Mouse (Mus musculus) forebrain, embryonic 16.5 days (tissue): Measurements from ENCODE around the gene Sbk1. TPM values are rescaled to one million over a fixed set of nuclear protein-coding genes. Genes with fewer than 3 reads are reported as not detected.

Experiments
- ATAC-seq: fragments of 200-750 bp; cut with Nextera tagmentation; 2 replicates; pipeline ENCODE4 v1.8.0; 2017; ENCODE audit warnings: mild to moderate bottlenecking, moderate library complexity
- H3K27ac ChIP-seq: fragments of 300-500 bp; sonication (generic); 2 replicates; pipeline ENCODE4 v1.5.1; 2014; ENCODE audit warnings: low read length, control low read depth
- H3K27me3 ChIP-seq: fragments of 300-500 bp; sonication (generic); replicated peaks from 2 replicates; pipeline ENCODE4 v1.6.1; 2014; ENCODE audit warnings: low read length; ENCODE audit not compliant: control insufficient read depth, insufficient read depth
- H3K36me3 ChIP-seq: fragments of 300-500 bp; sonication (generic); 2 replicates; pipeline ENCODE4 v1.6.1; 2014; ENCODE audit not compliant: control insufficient read depth, insufficient read depth
- H3K4me1 ChIP-seq: fragments of 300-500 bp; sonication (generic); replicated peaks from 2 replicates; pipeline ENCODE4 v1.6.1; 2014; ENCODE audit warnings: low read length; ENCODE audit not compliant: control insufficient read depth, insufficient read depth
- H3K4me2 ChIP-seq: fragments of 300-500 bp; sonication (generic); 2 replicates; pipeline ENCODE4 v1.6.1; 2014; ENCODE audit warnings: mild to moderate bottlenecking, low read length, control low read depth
- H3K4me3 ChIP-seq: fragments of 300-500 bp; sonication (generic); replicated peaks from 2 replicates; pipeline ENCODE4 v1.5.1; 2014; ENCODE audit warnings: mild to moderate bottlenecking, low read length, control low read depth
- H3K9ac ChIP-seq: fragments of 300-500 bp; sonication (generic); replicated peaks from 2 replicates; pipeline ENCODE4 v1.6.1; 2014; ENCODE audit warnings: low read depth, low read length, control low read depth
- H3K9me3 ChIP-seq: fragments of 300-500 bp; sonication (generic); 2 replicates; pipeline ENCODE4 v1.6.1; 2016; ENCODE audit warnings: low read length; ENCODE audit not compliant: control insufficient read depth
- WGBS: fragments of 180-500 bp; shearing (Covaris S2); extraction: QIAGEN DNeasy Blood & Tissue Kit; methylation state at CpG from one replicate; pipeline ENCODE4 v1.1.7; 2014; 5-methylcytosine and 5-hydroxymethylcytosine counted together
- polyA plus RNA-seq: library from polyadenylated mRNA; unstranded; fragments of >200 nt; fragmentation: Nextera tagmentation; extraction: Ambion mirVana; gene quantifications from 2 replicates; pipeline ENCODE4 v1.2.1, GENCODE M21; 2015

Gene Sbk1
- polyA plus RNA-seq, 1 experiment from 2014 or later = 295 TPM

GRCm38 (mm10) chr7:126339521-126339971, 67.1 kb downstream of the Sbk1 start:
- H3K9ac ChIP-seq = no peak overlapping the region
- H3K27ac ChIP-seq = no peak overlapping the region
- no peaks in the 10 kb centered on the region for H3K9me3 ChIP-seq
- no peaks in the 10 kb centered on the region for H3K36me3 ChIP-seq
- H3K4me2 ChIP-seq = no peak overlapping the region
- no peaks in the 10 kb centered on the region for H3K4me1 ChIP-seq
- H3K27me3 ChIP-seq = no peaks in the 10 kb centered on the region
- WGBS = 74% methylated on average over 8 of the region's 8 CpGs
- ATAC-seq = no peak
- H3K4me3 ChIP-seq = no peak overlapping the region

DNA sequence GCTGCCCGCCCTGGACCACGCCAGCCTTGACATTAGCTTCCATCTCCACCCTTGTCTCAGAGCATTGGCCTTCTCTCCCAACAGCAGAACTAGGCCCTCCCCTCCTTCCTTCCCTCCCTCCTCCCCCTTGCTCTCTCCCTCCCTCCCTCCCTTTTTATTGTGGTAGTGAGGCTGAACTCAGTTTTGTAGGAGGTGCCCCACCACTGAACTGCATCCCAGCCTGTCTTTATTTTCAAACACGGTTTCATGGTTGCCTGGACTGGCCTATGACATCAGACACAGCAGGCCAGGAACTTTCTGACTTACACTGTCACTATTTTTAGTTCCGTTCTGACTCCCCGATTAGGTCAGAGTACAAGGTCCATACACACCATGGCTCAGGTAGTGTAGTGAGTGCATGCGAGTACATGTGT, 67.8 kb downstream of the Sbk1 start:
- no peak for ATAC-seq
- WGBS = 85% methylated on average over 6 of the region's 6 CpGs
- H3K4me3 ChIP-seq = no peak overlapping the region

DNA sequence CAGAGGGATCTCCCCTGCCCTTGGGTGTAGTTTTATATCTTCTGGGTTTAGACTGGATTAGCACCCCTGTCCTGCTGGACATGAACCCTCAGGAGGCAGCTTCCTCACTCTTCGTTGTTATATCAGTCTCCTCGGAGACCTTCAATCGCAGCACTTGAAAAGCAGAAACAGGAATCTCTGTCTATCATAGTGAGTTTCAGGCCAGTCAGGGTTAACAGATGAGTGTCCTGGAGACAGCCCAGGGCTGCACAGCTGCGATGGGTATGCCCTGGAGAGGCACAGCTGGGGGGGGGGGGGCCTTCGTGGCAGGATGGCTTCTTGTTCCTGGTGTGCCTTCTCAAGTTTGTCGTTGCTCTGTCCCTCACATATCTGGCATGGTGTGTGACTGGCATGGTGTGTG, 68.5 kb downstream of the Sbk1 start:
- no peak overlapping the region for H3K4me2 ChIP-seq
- H3K4me1 ChIP-seq = no peaks in the 10 kb centered on the region
- H3K9me3 ChIP-seq = no peaks in the 10 kb centered on the region
- no peak overlapping the region for H3K9ac ChIP-seq
- no peak overlapping the region for H3K27ac ChIP-seq
- ATAC-seq = no peak
- H3K36me3 ChIP-seq = no peaks in the 10 kb centered on the region
- H3K27me3 ChIP-seq = no peaks in the 10 kb centered on the region
- WGBS = 59% methylated on average over 6 of the region's 6 CpGs
- no peak overlapping the region for H3K4me3 ChIP-seq

More for the DNA sequence above, 67.8 kb downstream of the Sbk1 start:
- Histone ChIP-seq H3K9me3 (no peaks in the 10 kb centered on the region), H3K36me3 (no peaks in the 10 kb centered on the region), H3K27me3 (no peaks in the 10 kb centered on the region), H3K4me1 (no peaks in the 10 kb centered on the region), H3K4me2 (no peak overlapping the region), H3K27ac (no peak overlapping the region), H3K9ac (no peak overlapping the region)

Other genes with a start within 250 kb of the Sbk1 start
- gene Gsg1l, start 190.2 kb upstream of the Sbk1 start, polyA plus RNA-seq = 5.8 and 6.1 TPM in 2 replicates
- gene Xpo6, start 72.1 kb upstream of the Sbk1 start, polyA plus RNA-seq = 48.5 and 51.9 TPM in 2 replicates
- 0.77 and 0.98 TPM in 2 replicates for gene Lat, start 97.0 kb downstream of the Sbk1 start, polyA plus RNA-seq
- 75.5 and 80.1 TPM in 2 replicates for gene Spns1, start 104.8 kb downstream of the Sbk1 start, polyA plus RNA-seq
- 2.6 and 2.9 TPM in 2 replicates for gene Nfatc2ip, start 124.1 kb downstream of the Sbk1 start, polyA plus RNA-seq
- not detected in 2 replicates for gene Cd19, start 142.3 kb downstream of the Sbk1 start, polyA plus RNA-seq
- 24.4 and 26.5 TPM in 2 replicates for gene Rabep2, start 156.1 kb downstream of the Sbk1 start, polyA plus RNA-seq
- 0.30 and 0.51 TPM in 2 replicates for gene Atp2a1, start 190.5 kb downstream of the Sbk1 start, polyA plus RNA-seq
- 71.2 and 73.9 TPM in 2 replicates for gene Sh2b1, start 202.8 kb downstream of the Sbk1 start, polyA plus RNA-seq
- 131 and 140 TPM in 2 replicates for gene Tufm, start 214.7 kb downstream of the Sbk1 start, polyA plus RNA-seq
- gene Atxn2l, start 230.8 kb downstream of the Sbk1 start, polyA plus RNA-seq = 65.4 and 69.9 TPM in 2 replicates